Mouse (Mus musculus) hindbrain, embryonic 16.5 days (tissue): ENCODE results near the gene Masp1. TPM values are rescaled to one million over a fixed set of nuclear protein-coding genes. Genes with fewer than 3 reads are reported as not detected.

Experiments
- ATAC-seq: fragments of 200-750 bp; cut with Nextera tagmentation; 2 replicates; pipeline ENCODE4 v1.8.0; 2017; ENCODE audit warnings: moderate TSS enrichment, moderate library complexity
- H3K27ac ChIP-seq: fragments of 300-500 bp; sonication (generic); 2 replicates; pipeline ENCODE4 v1.5.1; 2014; ENCODE audit warnings: low read depth, mild to moderate bottlenecking, control low read depth, low read length, moderate library complexity
- H3K27me3 ChIP-seq: fragments of 300-500 bp; sonication (generic); replicated peaks from 2 replicates; pipeline ENCODE4 v1.6.1; 2014; ENCODE audit warnings: low read length; ENCODE audit not compliant: control insufficient read depth, insufficient read depth
- H3K36me3 ChIP-seq: fragments of 300-500 bp; sonication (generic); 2 replicates; pipeline ENCODE4 v1.6.1; 2014; ENCODE audit warnings: mild to moderate bottlenecking, low read length, moderate library complexity, mixed read lengths; ENCODE audit not compliant: control insufficient read depth, insufficient read depth
- H3K4me1 ChIP-seq: fragments of 300-500 bp; sonication (generic); 2 replicates; pipeline ENCODE4 v1.6.1; 2014; ENCODE audit warnings: low read depth, low read length; ENCODE audit not compliant: control insufficient read depth, insufficient read depth
- H3K4me2 ChIP-seq: fragments of 300-500 bp; sonication (generic); 2 replicates; pipeline ENCODE4 v1.6.1; 2014; ENCODE audit warnings: mild to moderate bottlenecking, low read length, control low read depth, moderate library complexity
- H3K4me3 ChIP-seq: fragments of 300-500 bp; sonication (generic); 2 replicates; pipeline ENCODE4 v1.5.1; 2014; ENCODE audit warnings: mild to moderate bottlenecking, low read length, control low read depth, moderate library complexity
- H3K9ac ChIP-seq: fragments of 300-500 bp; sonication (generic); 2 replicates; pipeline ENCODE4 v1.6.1; 2014; ENCODE audit warnings: low read depth, mild to moderate bottlenecking, control low read depth, low read length, moderate library complexity
- H3K9me3 ChIP-seq: fragments of 300-500 bp; sonication (generic); 2 replicates; pipeline ENCODE4 v1.6.1; 2014; ENCODE audit warnings: mild to moderate bottlenecking, low read length, moderate library complexity; ENCODE audit not compliant: control insufficient read depth
- WGBS: fragments of 180-500 bp; shearing (Covaris S2); extraction: QIAGEN DNeasy Blood & Tissue Kit; methylation state at CpG from one replicate; pipeline ENCODE4 v1.1.7; 2014; 5-methylcytosine and 5-hydroxymethylcytosine counted together
- polyA plus RNA-seq: library from polyadenylated mRNA; unstranded; fragments of >200 nt; fragmentation: Nextera tagmentation; extraction: Ambion mirVana; gene quantifications from 2 replicates; pipeline ENCODE4 v1.2.1, GENCODE M21; 2015

Masp1 gene
- polyA plus RNA-seq, 1 experiment from 2014 or later, result 29.9 TPM

- Histone ChIP-seq H3K27ac (no peak overlapping the region), H3K4me1 (no peaks in the 10 kb centered on the region), H3K9ac (no peak overlapping the region), H3K4me2 (no peak overlapping the region), H3K4me3 (no peak overlapping the region), H3K36me3 (no peaks in the 10 kb centered on the region), H3K9me3 (no peaks in the 10 kb centered on the region), H3K27me3 (no peaks in the 10 kb centered on the region)
- 90% methylated on average over 1 of the region's 1 CpGs for WGBS
- ATAC-seq, result no peak
These were observed 92.9 kb downstream of the Masp1 start for GRCm38 (mm10) chr16:23427701-23428100.

GRCm38 (mm10) chr16:23423825-23424224 is 96.8 kb downstream of the Masp1 start:
- Histone ChIP-seq H3K4me3 (no peak overlapping the region), H3K27ac (no peak overlapping the region), H3K4me2 (no peak overlapping the region), H3K36me3 (no peaks in the 10 kb centered on the region), H3K27me3 (no peaks in the 10 kb centered on the region), H3K9ac (no peak overlapping the region), H3K4me1 (no peaks in the 10 kb centered on the region), H3K9me3 (no peaks in the 10 kb centered on the region)
- no peak for ATAC-seq
- WGBS, result 60% methylated on average over 5 of the region's 5 CpGs

- no peak for ATAC-seq
- Histone ChIP-seq H3K9me3 (no peaks in the 10 kb centered on the region), H3K4me1 (peaks cover 8% of the 10 kb centered on the region), H3K27ac (no peak overlapping the region), H3K9ac (no peak overlapping the region), H3K27me3 (no peaks in the 10 kb centered on the region), H3K36me3 (no peaks in the 10 kb centered on the region), H3K4me3 (no peak overlapping the region), H3K4me2 (no peak overlapping the region)
- 91% methylated on average over 8 of the region's 8 CpGs for WGBS
These were observed 101.0 kb downstream of the Masp1 start for GRCm38 (mm10) chr16:23419565-23420085.

- Histone ChIP-seq H3K9me3 (no peaks in the 10 kb centered on the region), H3K9ac (no peak overlapping the region), H3K4me1 (peaks cover 8% of the 10 kb centered on the region), H3K27me3 (no peaks in the 10 kb centered on the region), H3K36me3 (no peaks in the 10 kb centered on the region), H3K27ac (no peak overlapping the region), H3K4me3 (no peak overlapping the region), H3K4me2 (no peak overlapping the region)
- ATAC-seq, result peak; percentile 42
- WGBS, result 41% methylated on average over 13 of the region's 13 CpGs
These were observed 103.0 kb downstream of the Masp1 start for GRCm38 (mm10) chr16:23417456-23418240.

- Histone ChIP-seq H3K27ac (no peak overlapping the region), H3K4me3 (no peak overlapping the region), H3K4me2 (peak overlapping the region; percentile 34), H3K36me3 (no peaks in the 10 kb centered on the region), H3K27me3 (no peaks in the 10 kb centered on the region), H3K4me1 (peaks cover 8% of the 10 kb centered on the region), H3K9me3 (no peaks in the 10 kb centered on the region), H3K9ac (no peak overlapping the region)
- no peak for ATAC-seq
- 43% methylated on average over 9 of the region's 9 CpGs for WGBS
These were observed 103.8 kb downstream of the Masp1 start for GRCm38 (mm10) chr16:23416657-23417293.

GRCm38 (mm10) chr16:23416261-23416656 is 104.4 kb downstream of the Masp1 start:
- no peaks in the 10 kb centered on the region for H3K9me3 ChIP-seq
- no peaks in the 10 kb centered on the region for H3K27me3 ChIP-seq
- no peak overlapping the region for H3K27ac ChIP-seq
- WGBS, result 38% methylated on average over 10 of the region's 10 CpGs
- no peak overlapping the region for H3K9ac ChIP-seq
- peak overlapping the region; percentile 34 for H3K4me2 ChIP-seq
- ATAC-seq, result no peak
- H3K4me3 ChIP-seq, result no peak overlapping the region
- H3K36me3 ChIP-seq, result no peaks in the 10 kb centered on the region
- peaks cover 8% of the 10 kb centered on the region for H3K4me1 ChIP-seq

GRCm38 (mm10) chr16:23412930-23413329 is 107.7 kb downstream of the Masp1 start:
- Histone ChIP-seq H3K36me3 (no peaks in the 10 kb centered on the region), H3K27ac (no peak overlapping the region), H3K4me2 (no peak overlapping the region), H3K4me1 (peaks cover 7% of the 10 kb centered on the region), H3K9me3 (no peaks in the 10 kb centered on the region), H3K27me3 (no peaks in the 10 kb centered on the region), H3K9ac (no peak overlapping the region), H3K4me3 (no peak overlapping the region)
- 91% methylated on average over 6 of the region's 6 CpGs for WGBS
- ATAC-seq, result no peak

GRCm38 (mm10) chr16:23403008-23403755 is 117.4 kb downstream of the Masp1 start:
- Histone ChIP-seq H3K9ac (no peak overlapping the region), H3K27ac (no peak overlapping the region), H3K9me3 (no peaks in the 10 kb centered on the region), H3K27me3 (no peaks in the 10 kb centered on the region), H3K36me3 (no peaks in the 10 kb centered on the region), H3K4me2 (no peak overlapping the region), H3K4me1 (no peaks in the 10 kb centered on the region), H3K4me3 (no peak overlapping the region)
- 51% methylated on average over 8 of the region's 8 CpGs for WGBS
- ATAC-seq, result peak; percentile 40; the same call in 1 of the 2 replicates

- H3K4me2 ChIP-seq, result no peak overlapping the region
- H3K27ac ChIP-seq, result no peak overlapping the region
- no peaks in the 10 kb centered on the region for H3K9me3 ChIP-seq
- ATAC-seq, result no peak
- no peak overlapping the region for H3K4me3 ChIP-seq
- no peaks in the 10 kb centered on the region for H3K27me3 ChIP-seq
- H3K4me1 ChIP-seq, result no peaks in the 10 kb centered on the region
- WGBS, result 73% methylated on average over 3 of the region's 3 CpGs
- no peaks in the 10 kb centered on the region for H3K36me3 ChIP-seq
- H3K9ac ChIP-seq, result no peak overlapping the region
These were observed 118.7 kb downstream of the Masp1 start for GRCm38 (mm10) chr16:23401959-23402358.
